Mouse (Mus musculus): ENCODE measurements around the gene Ntrk2. TPM values are rescaled to one million over a fixed set of nuclear protein-coding genes. Genes with fewer than 3 reads are reported as not detected.
"Not testable (repeated sequence)": the region's sequence is repeated elsewhere in the genome, so short reads cannot be mapped to it uniquely, and the experiment has no call there.

Gene Ntrk2
- total RNA-seq, 2 experiments from 2014 or later, result 335 to 354 TPM

GRCm38 (mm10) chr13:59079761-59080461 is 273.5 kb downstream of the Ntrk2 start:
- peak; percentile 41 to 58 for DNase-seq (ENCODE audit: low spot score in 2 of 2)
- intact Hi-C loops (cut with DNase I), result loop anchor here (5.0 to 10.0 kb wide), 2 partner anchors 62 to 135 kb away; no protein-coding TSS in a partner anchor

- DNase-seq (ENCODE audit: low spot score in 2 of 2), result no peak
- intact Hi-C loops (cut with DNase I), result loop anchor here (5.0 kb wide), 1 partner anchor 62 kb away; no protein-coding TSS in a partner anchor
Measured at GRCm38 (mm10) chr13:59080468-59080867, 274.1 kb downstream of the Ntrk2 start.

GRCm38 (mm10) chr13:59089016-59089415 is 282.6 kb downstream of the Ntrk2 start:
- peak in 1 of 2 experiments; percentile 65 for DNase-seq (ENCODE audit: low spot score in 2 of 2)
- intact Hi-C loops (cut with DNase I), result no loop called here

GRCm38 (mm10) chr13:59091138-59091971 is 285.0 kb downstream of the Ntrk2 start:
- peak in 1 of 2 experiments; percentile 49 for DNase-seq (ENCODE audit: low spot score in 2 of 2)
- intact Hi-C loops (cut with DNase I), result no loop called here

GRCm38 (mm10) chr13:59092045-59092857 is 285.9 kb downstream of the Ntrk2 start:
- intact Hi-C loops (cut with DNase I), result no loop called here

GRCm38 (mm10) chr13:59092858-59093154 is 286.4 kb downstream of the Ntrk2 start:
- DNase-seq (ENCODE audit: low spot score in 2 of 2), result peak; percentile 81 to 89
- intact Hi-C loops (cut with DNase I), result no loop called here

More at GRCm38 (mm10) chr13:59092045-59092857, 285.9 kb downstream of the Ntrk2 start:
- no peak for DNase-seq (ENCODE audit: low spot score in 2 of 2)

GRCm38 (mm10) chr13:59094722-59095121 is 288.4 kb downstream of the Ntrk2 start:
- intact Hi-C loops (cut with DNase I), result no loop called here
- peak; percentile 52 to 64 for DNase-seq (ENCODE audit: low spot score in 2 of 2)

- DNase-seq (ENCODE audit: low spot score in 2 of 2), result no peak
- intact Hi-C loops (cut with DNase I), result no loop called here
Measured at GRCm38 (mm10) chr13:59095811-59096391, 289.5 kb downstream of the Ntrk2 start.

- intact Hi-C loops (cut with DNase I), result no loop called here
- DNase-seq (ENCODE audit: low spot score in 2 of 2), result no peak
Measured at GRCm38 (mm10) chr13:59100086-59100485, 293.7 kb downstream of the Ntrk2 start.

GRCm38 (mm10) chr13:59107791-59108190 is 301.4 kb downstream of the Ntrk2 start:
- intact Hi-C loops (cut with DNase I); DNase-seq (ENCODE audit: low spot score in 2 of 2): not testable (repeated sequence)

- DNase-seq (ENCODE audit: low spot score in 2 of 2), result peak in 1 of 2 experiments; percentile 62
- intact Hi-C loops (cut with DNase I), result no loop called here
Measured at GRCm38 (mm10) chr13:59110107-59110506, 303.7 kb downstream of the Ntrk2 start.

GRCm38 (mm10) chr13:59114684-59115083 is 308.3 kb downstream of the Ntrk2 start:
- intact Hi-C loops (cut with DNase I), result no loop called here
- no peak for DNase-seq (ENCODE audit: low spot score in 2 of 2)

- intact Hi-C loops (cut with DNase I), result no loop called here
- DNase-seq (ENCODE audit: low spot score in 2 of 2), result no peak
Measured at GRCm38 (mm10) chr13:59115551-59115950, 309.2 kb downstream of the Ntrk2 start.

GRCm38 (mm10) chr13:59117233-59117632 is 310.9 kb downstream of the Ntrk2 start:
- intact Hi-C loops (cut with DNase I), result no loop called here
- DNase-seq (ENCODE audit: low spot score in 2 of 2), result no peak

- no peak for DNase-seq (ENCODE audit: low spot score in 2 of 2)
- intact Hi-C loops (cut with DNase I), result no loop called here
Measured at GRCm38 (mm10) chr13:59119596-59120394, 313.4 kb downstream of the Ntrk2 start.

GRCm38 (mm10) chr13:59143141-59143744 is 336.9 kb downstream of the Ntrk2 start:
- intact Hi-C loops (cut with DNase I), result loop anchor here (5.0 kb wide), 1 partner anchor 61 kb away; no protein-coding TSS in a partner anchor

GRCm38 (mm10) chr13:59144321-59144856 is 338.0 kb downstream of the Ntrk2 start:
- intact Hi-C loops (cut with DNase I), result loop anchor here (5.0 kb wide), 1 partner anchor 62 kb away; no protein-coding TSS in a partner anchor
- DNase-seq (ENCODE audit: low spot score in 2 of 2), result peak; percentile 69 to 80

More at GRCm38 (mm10) chr13:59143141-59143744, 336.9 kb downstream of the Ntrk2 start:
- DNase-seq (ENCODE audit: low spot score in 2 of 2), result peak; percentile 46 to 60
